Mouse (Mus musculus) heart, postnatal 4 days (tissue): Measurements from ENCODE around the gene Btbd10. TPM values are rescaled to one million over a fixed set of nuclear protein-coding genes. Genes with fewer than 3 reads are reported as not detected.
A peak's percentile ranks its signal among the peaks of the same experiment; 100 is the strongest.

Experiments
- DNase-seq: peaks from one replicate; pipeline ENCODE4 v3.0.0; 2021
- total RNA-seq, 2 experiments: library from RNA; stranded (reverse); gene quantifications; 2 replicates each; pipeline ENCODE4 v1.2.3; 2021

The Btbd10 gene
- total RNA-seq, 2 experiments from 2014 or later: 20.4 to 21.9 TPM

DNA sequence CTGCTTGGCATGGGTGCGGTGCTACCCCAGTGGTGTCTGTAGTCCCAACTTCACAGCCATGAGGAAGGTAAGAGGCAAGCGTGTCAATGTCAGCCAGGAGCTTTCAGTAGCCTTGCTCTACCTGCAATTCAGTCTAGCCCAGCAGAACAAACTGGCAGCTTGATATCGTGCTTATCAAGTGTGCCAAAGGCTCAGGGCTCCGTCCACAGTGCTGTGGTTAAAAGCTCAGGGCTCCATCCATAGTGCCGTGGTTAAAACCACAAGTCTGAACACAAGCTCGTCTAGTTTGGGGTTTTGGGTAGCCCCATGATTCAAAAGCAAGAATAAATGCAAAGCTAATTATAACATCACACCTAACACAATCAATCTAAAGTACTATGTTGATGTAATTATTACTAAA, 74.6 kb downstream of the Btbd10 start:
- no peak for DNase-seq

DNA sequence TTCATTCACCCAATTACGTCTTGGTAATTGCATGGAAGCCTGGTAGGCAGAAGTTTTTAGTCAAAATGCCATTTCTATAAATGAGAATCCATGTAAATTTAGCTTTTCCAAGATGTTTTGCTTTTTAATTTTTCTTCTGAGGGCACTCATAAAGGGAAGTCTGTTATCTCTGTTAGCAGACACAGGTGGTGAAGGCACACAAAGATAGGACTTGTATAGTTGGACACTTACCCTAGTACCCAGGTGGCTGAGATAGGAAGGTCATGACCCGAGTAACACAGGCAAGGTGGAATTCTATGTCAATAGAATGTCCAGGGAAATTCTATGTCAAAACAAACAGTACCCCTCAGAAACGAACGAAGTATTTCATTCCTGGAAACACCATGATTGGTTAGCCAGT, 77.0 kb downstream of the Btbd10 start:
- no peak for DNase-seq

DNA sequence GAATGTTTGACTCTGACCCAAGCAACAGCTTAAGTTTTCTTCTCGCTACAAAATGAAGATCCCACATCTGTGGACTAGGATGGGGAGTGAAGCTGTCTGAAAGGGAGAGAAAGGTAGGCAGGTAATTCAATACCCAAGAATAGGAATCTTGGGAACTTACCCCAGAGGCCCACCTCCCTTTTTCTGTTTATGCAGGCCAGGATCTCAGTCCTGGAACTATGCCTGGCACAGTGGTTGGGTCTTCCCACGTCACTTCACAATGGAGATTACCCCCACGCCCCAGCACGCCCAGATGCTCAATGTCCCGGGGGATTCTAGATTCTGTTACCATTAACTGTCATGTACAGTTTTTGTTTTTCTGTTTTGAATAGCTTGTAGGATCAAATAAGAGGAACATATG, 77.5 kb downstream of the Btbd10 start:
- DNase-seq: no peak

DNA sequence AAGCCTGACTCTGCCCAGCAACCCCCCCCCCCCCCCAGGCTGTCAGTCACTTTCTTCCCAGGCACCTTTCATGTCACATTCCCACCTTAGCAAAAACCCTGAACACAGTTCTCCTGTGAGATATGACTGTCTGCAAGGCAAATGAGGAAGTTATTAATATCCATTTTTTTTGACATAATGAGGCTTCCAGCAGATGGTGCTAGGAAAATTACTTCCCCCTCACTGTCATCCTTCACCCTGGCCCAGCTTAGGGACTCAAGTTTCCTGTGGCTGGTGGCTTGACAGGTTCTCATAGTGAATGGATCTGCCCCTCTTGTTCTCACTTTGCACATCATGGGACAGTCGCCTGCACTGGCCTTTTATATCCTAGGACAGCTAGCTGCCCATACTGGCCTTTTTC, 80.0 kb downstream of the Btbd10 start:
- no peak for DNase-seq

DNA sequence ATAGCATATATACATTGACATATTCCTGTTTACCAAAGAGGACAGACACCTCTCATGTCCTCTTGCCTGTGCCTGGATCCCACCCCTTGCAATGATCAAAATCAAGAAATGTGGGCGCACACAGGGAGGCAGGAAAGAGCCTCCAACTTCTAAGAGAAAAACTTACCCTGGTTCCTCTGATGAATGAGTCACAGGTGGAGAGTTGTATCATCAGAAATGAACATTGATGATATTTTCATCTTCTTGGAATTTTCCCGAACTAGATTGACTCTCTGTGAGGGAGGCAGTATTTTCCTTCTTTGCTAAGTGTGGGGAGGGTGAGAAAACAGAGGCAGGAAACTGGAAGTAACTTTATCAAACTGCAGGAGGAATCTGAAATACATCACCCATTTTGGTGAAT, 83.8 kb downstream of the Btbd10 start:
- no peak for DNase-seq

DNA sequence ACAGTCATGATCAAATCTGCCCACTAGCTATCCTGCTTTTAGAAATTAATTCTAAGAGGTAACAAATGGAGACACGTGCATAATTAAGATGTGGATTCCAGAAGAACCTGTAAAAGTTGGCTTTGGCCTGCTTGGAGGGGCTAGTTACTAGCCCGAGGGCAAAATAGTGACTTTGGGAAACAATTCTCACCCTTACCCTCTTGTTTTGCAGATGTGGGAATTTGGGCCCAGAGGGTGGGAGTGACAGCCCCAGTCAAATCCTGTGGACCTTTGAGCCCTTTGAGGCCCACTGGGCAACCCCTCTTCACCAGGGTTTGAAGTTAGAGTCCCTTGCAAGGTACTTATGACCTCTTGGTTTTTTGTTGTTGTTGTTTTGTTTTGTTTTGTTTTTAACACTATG, 89.9 kb downstream of the Btbd10 start:
- no peak for DNase-seq

DNA sequence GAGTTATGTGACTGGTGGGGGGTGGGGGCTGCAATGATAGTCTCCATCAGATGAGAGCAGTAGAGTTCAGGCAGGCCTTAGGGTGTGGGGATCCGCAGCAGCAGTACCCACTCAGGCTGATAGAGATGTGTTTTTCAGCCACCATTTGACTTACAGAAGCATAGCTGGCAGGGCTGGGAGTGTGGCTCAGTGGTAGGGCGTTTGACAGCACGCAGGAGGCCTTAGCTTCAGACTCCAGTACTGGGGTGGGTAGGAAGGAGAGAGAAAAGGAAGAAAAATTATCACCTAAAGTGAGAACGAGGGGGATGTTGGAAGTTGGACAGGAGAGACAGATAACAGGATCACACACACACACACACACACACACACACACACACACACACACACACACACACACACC, 90.7 kb downstream of the Btbd10 start:
- DNase-seq: no peak

DNA sequence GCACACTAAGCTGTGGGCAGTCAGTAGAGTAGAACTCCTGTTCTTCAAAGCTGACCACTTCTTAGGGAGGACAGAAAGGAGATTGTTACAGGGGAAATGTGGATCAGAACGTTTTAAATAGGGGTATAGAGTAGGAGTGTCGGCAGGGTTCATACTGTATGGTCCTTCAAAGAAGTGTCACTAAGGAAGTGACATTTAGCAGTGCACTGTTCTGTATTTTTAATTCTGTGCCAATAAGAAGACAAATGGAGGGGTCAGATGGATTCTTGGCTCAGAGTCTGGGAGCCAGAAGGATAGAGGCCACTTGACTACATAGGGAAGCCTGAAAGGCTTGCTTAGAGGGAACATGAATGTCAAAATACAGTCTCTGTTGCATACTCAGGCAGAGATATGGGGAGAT, 91.9 kb downstream of the Btbd10 start:
- DNase-seq: no peak

DNA sequence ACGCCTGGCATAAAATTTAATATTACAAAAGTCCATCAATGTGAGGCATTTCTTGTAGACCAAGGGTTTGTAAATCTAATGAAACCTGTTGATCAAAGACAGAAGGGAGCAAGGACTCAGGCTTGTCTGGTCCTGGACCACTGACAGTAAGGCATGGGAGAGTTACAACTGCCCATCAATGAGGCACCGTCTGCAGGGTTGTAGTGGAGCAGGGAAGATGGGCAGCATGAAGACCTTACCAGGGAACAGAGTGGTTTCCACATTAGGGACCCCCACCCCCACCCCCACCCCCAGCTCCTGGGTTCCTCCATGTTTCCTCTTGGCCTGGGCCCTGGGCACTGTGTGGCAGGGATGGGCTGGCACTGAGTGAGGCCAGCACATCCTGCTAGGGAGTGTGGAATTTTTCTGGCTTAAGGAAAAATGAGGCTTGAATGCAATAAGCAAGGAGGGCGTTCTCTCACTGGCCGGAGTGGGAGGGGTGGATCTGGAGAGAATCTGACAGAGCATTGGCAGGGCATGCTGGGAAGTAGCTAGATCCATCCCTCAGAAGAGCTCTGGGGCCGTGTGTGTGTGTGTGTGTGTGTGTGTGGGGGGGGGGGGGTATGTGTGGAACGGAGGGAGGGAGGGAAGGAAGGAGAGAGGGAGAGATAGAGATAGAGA, 96.7 kb downstream of the Btbd10 start:
- no peak for DNase-seq

DNA sequence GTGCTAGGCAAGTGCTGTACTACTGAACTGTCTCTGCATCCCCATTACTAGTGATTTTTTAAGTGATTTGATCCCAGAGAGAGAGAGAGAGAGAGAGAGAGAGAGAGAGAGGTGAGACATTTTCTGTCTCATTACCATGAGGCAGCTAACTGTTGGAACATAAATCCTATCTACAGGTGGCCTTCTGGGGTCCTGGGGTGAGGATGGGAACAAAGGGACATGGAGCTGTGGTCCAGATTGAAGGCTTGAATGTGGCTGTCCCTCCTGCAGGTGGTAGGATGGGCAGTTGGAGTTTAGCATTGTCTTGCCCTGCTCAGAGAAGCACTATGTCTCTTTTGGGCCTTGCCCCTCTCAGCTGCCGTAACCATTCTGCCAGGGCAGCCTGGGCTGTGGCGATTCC, 98.2 kb downstream of the Btbd10 start:
- DNase-seq: no peak

DNA sequence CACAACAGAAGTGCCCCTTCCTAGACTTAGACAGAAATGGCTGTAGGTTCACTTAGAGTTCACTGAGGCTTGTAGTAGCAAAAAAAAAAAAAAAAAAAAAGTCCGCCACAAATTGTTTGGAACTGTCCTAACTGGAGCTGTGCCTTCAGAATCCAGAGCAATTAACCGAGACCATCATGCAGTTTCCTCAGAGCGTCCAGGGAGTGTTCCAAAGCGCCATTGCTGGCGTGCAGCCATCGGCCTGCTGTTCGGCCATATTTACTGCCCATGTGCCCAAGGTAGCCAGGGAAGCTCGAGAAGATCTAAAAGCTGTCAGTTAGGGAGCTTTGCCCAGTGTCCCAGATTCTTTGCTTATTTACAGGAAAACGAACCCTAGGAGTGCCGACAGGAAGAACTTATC, 98.6 kb downstream of the Btbd10 start:
- DNase-seq: peak; percentile 49

DNA sequence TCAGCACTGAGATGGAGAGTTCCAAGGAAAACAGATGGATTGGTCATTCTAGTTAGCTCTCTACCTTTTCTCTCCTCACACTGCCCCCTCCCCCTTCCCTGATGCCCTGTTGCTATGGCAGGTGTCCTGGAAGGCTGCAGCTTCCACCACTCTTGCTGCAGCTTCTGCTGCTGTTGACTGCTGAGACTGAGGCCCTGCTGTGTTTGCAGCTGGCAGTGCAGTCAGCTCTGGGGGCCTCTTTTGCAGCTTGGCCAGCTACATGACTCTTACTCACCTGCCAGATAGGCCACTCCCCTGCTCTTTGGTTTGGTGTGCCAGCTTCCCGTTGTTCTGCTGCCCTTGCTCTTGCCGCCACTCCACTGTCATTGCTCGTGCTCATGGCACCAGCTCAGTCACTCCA, 99.3 kb downstream of the Btbd10 start:
- no peak for DNase-seq

DNA sequence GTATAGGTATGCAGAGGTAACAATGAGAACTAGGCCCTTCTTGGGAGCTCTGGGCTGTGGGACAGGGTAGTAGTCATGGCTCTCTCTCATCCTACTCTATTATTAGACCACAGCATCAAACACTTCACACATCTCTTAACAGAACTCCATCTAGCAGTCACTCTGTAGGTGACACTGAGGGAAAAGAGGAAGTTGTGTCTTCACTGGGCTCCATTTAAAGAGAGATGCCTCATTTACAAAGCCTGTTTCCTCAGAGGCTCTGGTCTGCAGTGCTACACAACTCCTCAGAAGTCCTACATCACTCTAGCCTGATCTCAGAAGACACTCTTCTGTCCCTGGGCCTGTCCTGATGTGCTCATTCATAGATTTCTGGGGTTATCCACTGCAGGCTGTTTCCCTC, 100.1 kb downstream of the Btbd10 start:
- no peak for DNase-seq

DNA sequence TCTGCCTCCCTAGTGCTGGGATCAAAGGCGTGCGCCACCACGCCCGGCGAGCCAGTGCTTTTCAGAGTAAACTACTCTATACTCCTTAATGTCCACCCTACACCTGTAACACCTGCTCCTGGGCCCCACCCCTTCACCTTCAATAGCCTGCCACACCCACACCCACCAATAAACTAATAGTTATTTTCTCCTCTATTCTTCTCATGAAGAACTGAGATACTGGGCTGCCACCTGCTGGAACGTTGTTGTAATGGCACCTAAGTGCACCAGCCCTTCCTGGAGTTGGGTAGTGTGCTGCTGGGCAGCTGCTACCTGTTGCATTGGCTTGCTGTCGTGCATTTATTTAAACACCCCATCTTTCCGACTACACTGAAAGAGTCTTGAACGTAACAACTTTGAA, 100.9 kb downstream of the Btbd10 start:
- peak; percentile 81 for DNase-seq

Other genes starting within 250 kb of the Btbd10 start
- gene Arntl, start 161.9 kb downstream of the Btbd10 start, total RNA-seq: 10 to 100 TPM in 1 of 2 experiments, 1 to 10 TPM in 1; 9.6 to 10.0 TPM
- not detected for gene Pth, start 19.2 kb upstream of the Btbd10 start, total RNA-seq
- 10 to 100 TPM; 41.3 to 47.7 TPM for gene Far1, start 144.4 kb upstream of the Btbd10 start, total RNA-seq